Mouse (Mus musculus) testis, adult 2 months (tissue): Measurements from ENCODE around the gene Cd163l1.

ENCODE experiments used
- CTCF ChIP-seq: fragments of 200-500 bp; IDR thresholded peaks from 2 replicates; pipeline ENCODE4 v1.5.1; 2012; ENCODE audit warnings: low read depth, mild to moderate bottlenecking, inconsistent platforms, low read length, moderate library complexity; ENCODE audit not compliant: control insufficient read depth, insufficient read depth, insufficient replicate concordance
- POLR2A ChIP-seq: fragments of 200-500 bp; IDR thresholded peaks from 2 replicates; pipeline ENCODE4 v1.6.1; 2012; ENCODE audit warnings: low read depth, mild to moderate bottlenecking, inconsistent platforms, low read length, moderate library complexity; ENCODE audit not compliant: control insufficient read depth

DNA sequence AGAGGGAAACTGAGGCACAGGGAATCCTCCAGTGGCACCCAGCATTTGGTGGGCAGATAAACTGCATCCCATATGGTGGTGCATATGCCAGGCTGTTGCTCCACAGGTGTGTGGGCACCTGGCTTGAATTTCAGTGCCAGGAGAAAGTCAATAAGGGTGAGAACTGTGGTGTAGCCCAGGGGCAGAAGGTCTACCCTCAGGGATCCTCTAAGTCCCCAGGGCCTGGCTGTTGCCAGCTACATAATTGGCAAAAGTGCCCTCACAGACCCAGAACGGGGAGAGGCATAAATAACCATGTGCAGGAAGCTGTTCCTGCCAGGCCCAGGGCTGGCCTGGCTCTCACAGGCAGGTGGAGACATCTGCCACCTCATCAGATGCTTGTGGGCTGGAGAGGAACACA lies 45.1 kb upstream of the Cd163l1 start, which contains the start of gene Olfr523:
- TF ChIP-seq CTCF: no peak
- no peak for TF ChIP-seq POLR2A
